Mouse (Mus musculus) right cerebral cortex, postnatal 10 days (tissue): ENCODE data around the gene Tbx15.
"Not testable (repeated sequence)": the region's sequence is repeated elsewhere in the genome, so short reads cannot be mapped to it uniquely, and the experiment has no call there.

Source experiments
- DNase-seq, 2 experiments: peaks; one replicate each; pipeline ENCODE4 v3.0.0; 2021; ENCODE audit warnings: low spot score in 2 of 2

Tbx15 gene

DNA sequence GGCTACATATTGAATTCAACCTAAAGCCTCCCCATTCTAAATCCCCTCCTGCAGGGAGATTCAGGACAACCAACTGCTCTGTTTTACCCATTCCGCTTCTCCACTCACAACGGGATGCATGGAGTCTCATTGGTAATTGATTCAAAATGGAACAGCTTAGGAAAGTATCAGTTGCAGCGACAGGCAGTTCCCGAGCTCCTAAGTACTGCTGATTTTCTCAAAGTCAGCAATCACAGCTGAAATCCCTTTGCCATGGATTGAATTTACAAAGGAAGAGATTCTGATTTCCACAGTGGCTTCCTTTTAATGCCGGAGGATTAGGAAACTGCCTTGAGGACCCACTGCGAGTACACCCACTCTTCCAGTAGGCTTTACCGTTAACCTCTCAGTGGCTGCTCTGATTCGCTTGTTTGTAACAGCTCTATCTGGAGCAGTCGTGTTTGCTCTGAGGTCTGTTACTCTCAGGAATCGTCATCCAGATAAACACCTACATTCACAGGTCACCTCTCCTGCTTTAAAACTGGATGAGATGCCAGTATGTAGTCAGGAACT, 26.6 kb downstream of the Tbx15 start:
- DNase-seq, result no peak

GRCm38 (mm10) chr3:99277973-99278580, 37.9 kb downstream of the Tbx15 start:
- no peak for DNase-seq

GRCm38 (mm10) chr3:99279718-99280117, 39.5 kb downstream of the Tbx15 start:
- no peak for DNase-seq

- DNase-seq, result no peak
Measured at GRCm38 (mm10) chr3:99281453-99281852, 41.3 kb downstream of the Tbx15 start.

GRCm38 (mm10) chr3:99288302-99288701, 48.1 kb downstream of the Tbx15 start:
- DNase-seq, result no peak

DNA sequence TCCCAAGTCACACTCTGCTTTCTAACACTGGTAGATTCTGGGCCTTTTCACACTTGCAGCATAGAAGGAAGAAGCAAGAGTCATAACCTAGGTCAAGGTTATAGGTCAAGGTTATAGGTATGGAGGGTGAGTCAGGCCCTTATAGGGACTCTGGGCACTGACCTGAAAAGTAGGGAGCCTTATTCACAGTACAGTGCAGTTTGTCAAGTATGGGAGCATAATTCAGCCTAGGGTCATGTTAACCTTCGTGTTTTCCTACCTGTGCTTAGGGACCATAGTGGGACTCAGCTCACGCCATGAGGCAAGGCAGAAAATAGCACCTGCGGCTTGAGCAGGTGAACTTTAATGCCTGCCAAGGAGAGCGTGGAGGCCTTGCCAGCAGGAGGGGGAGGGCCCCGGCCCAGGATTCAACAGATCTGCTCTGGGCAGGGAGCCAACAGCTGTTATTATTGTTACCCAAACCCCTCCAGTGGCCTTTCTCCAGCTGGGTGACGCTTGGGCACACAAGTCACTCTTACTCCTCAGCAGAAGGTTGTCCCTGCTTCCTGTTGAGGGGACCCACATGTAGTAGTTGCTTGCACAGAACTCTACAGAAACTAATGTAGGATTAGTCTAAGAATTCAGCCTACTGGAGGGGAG, 50.0 kb downstream of the Tbx15 start:
- peak in 1 of 2 experiments; percentile 30 for DNase-seq

DNA sequence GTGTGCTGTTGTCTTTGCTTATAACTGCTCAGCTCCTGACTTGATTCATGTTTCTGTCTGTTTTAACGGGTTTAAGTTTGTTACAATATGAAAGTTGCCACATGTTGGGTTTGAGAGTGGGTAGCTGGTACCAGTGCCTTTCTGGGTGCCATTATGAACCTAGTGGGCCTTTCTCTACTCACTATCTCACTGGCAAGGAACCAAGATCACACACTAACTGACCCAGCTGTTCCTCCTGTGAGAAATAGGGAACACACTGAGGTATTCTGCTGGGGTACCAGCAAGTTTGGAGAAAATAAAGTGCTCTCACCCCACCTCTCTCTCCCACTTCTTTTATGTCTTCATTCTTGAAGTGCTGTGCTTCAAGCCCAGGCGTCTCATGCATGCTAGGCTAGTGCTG, 50.7 kb downstream of the Tbx15 start:
- DNase-seq, result no peak

DNA sequence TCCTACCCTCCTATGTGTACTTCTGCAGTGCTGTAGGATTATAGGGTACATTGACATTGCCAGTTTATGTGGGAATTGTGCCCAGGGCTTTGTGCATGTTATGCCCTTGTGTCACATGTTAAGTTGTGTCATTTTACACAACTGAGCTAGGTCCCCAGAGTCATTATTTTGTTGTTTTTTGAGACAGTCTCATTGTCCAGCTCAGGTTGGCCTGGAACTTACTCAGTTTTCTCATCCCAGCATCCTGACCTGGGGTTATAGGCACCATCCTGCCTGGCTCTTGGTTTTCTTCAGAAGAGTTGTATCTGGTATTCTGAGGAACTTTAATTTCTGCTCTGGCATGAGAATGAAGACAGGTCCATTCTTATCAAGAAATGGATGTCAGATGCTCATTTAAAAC, 51.2 kb downstream of the Tbx15 start:
- no peak for DNase-seq

DNA sequence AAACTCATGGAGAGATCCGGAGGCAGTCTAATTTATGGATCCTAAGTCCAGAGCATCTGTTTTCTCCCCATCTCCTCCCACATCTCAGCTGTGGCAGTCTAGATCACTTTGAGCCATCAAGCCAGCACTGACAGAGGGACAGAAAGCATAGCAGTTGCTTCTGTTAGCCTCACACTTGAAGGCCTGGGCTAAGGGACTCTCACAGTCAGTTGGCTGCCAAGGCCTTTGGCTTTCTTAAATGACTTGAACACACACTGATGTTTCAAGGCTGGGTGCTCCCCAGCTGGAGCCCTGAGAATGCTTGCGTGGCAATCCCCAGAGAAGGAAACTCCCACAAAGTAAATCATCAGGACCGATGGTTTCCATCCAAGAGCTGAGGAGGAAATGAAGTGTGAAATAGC, 52.4 kb downstream of the Tbx15 start:
- DNase-seq, result peak; percentile 25 to 46

- not testable (repeated sequence) for DNase-seq
Measured at GRCm38 (mm10) chr3:99294209-99294608, 54.0 kb downstream of the Tbx15 start.

DNA sequence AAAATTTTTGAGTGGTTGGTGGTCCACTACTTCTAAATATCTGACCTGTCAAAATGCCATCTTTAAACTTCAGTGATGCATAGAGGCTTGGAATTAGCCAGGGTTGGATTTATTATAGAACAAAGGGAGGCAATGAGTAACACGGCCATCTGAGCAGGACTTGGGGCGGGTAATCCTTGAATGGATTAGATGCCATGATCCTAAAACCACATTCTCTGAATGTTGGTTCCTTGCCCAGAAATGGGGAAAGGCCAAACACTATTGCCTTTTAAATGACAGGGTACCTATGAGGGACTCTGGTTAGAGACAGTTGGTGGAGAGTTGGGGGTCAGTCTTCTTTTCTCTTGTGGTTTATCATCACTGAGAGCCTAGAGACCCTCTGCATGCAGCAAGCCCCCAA, 55.1 kb downstream of the Tbx15 start:
- no peak for DNase-seq

DNA sequence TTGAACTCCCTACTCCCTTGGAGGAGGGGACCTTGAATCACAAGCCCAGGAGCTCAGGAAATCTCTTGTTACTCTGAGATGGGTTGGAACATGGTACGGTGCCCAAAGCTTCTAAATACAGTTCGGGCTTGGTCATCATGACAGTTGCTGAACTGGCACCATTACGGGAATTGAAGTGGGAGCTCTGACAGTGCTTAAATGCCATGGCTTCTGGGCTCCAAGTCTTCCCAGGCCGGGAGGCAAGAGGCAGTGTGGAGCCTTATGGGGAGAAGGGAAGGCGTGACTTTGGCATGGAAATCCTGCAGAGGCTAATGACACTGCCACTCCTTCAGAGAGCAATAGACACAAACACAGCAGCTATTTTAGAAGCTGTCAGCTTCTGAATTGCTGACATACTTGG, 56.0 kb downstream of the Tbx15 start:
- DNase-seq, result no peak

DNA sequence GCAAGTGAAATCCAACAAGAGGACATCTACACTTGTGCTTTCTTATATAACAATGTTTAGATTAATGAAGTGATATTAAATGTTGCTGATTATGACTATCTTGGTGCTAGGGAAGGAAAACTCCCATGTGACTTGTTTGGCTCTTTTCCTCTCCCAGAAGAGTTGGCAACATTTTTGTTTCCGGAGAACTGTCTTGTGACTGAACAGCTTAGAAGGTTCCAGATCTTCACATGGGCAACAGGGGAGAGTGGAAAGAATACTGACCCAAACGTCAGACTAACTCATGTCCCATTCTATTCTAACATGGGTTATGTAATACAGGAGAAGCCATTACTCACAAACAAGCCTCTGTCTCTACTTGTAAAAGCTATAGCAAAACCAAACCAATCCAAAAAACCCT, 60.7 kb downstream of the Tbx15 start:
- DNase-seq, result no peak

DNA sequence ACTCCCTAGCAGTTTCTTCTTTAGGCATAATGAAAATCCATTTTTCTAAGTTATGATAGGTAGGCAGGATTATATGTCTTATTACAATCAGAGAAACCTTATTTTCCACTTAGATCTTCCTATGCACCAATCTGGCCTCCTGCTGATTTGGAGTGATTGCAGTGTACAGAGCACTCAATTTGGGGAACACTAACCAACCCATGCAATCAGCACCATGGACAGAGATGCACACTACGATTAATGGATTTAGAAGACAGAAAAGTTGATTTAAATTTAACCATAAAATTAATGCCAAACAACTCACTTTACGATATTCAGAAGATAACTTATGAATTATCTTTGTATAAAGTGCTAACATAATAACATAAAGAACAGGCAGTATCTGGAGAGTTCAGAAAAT, 70.7 kb downstream of the Tbx15 start:
- DNase-seq, result no peak

- DNase-seq, result no peak
Measured at GRCm38 (mm10) chr3:99311943-99312635, 71.9 kb downstream of the Tbx15 start.

DNA sequence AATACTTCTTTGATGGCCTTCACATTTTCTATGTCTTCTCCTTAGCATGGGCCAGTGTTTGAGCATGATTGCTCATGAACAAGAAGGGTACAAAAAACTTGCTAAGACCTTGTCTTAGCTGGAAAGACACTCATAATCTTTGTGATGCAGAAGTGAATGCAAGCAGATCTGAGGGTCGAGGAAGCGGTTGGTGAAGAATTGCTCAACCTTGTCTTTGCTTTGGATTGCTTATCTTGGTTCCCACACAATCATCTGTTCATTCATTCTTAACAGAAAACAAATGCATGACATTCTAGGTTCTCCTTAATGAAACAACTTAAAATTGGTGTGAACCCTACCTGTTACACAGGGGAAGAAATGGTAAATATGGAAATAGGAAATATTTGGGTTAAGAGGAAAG, 82.2 kb downstream of the Tbx15 start:
- DNase-seq, result no peak

GRCm38 (mm10) chr3:99329316-99329715, 89.1 kb downstream of the Tbx15 start:
- DNase-seq, result no peak

- no peak for DNase-seq
Measured at GRCm38 (mm10) chr3:99331086-99331485, 90.9 kb downstream of the Tbx15 start.

GRCm38 (mm10) chr3:99336866-99337265, 96.7 kb downstream of the Tbx15 start:
- DNase-seq, result no peak

DNA sequence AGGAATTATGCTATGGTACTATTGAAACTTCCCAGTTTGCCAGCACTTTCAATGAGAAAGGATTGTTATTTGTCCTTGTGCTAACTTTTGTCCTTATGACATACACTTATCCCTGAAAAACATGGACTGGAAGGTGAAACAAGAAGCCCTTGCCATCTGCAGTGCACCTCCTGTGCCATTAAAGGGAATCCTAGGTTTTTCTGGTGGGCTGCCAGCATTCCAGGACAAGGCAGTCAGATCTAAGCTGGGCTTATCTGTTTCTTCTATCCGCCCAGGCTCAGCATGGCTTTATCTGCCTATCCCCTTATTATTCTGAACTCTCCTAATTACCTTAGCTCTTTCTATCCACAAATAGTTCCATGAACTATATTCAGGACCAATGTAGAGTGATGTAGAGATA, 98.6 kb downstream of the Tbx15 start:
- DNase-seq, result no peak

- no peak for DNase-seq
Measured at GRCm38 (mm10) chr3:99340021-99340420, 99.8 kb downstream of the Tbx15 start.

GRCm38 (mm10) chr3:99379616-99380250, 139.6 kb downstream of the Tbx15 start:
- no peak for DNase-seq
